Mouse (Mus musculus) small intestine, adult 2 months (tissue): ENCODE results near the gene Cidec.

Source experiments
- CTCF ChIP-seq: fragments of 200-500 bp; IDR thresholded peaks from 2 replicates; pipeline ENCODE4 v1.5.1; 2012; ENCODE audit warnings: low read depth, mild to moderate bottlenecking, control low read depth, inconsistent platforms, low read length, moderate library complexity, mixed read lengths; ENCODE audit not compliant: insufficient replicate concordance, insufficient read length; ENCODE audit errors: extremely low read depth
- POLR2A ChIP-seq: fragments of 200-500 bp; IDR thresholded peaks from 2 replicates; pipeline ENCODE4 v1.6.1; 2012; ENCODE audit warnings: low read depth, mild to moderate bottlenecking, control low read depth, inconsistent platforms, low read length, moderate library complexity

DNA sequence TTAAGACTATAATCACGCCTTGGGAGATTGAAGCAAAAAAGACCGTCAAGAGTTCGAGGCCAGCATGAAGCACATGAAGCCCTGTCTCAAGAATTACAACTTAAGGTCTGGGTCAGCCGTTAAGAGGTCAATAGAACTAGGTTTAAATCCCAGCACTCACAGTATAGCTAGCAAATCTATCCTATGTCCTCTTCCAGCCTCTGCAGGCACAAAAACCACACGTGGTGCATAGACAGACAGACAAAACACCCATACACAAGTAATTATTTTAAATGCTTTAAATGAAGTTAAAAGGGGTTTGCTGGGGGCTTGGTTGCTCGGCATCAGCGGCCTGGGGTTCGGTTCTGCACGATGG is 6.5 kb upstream of the Cidec start:
- no peak for TF ChIP-seq POLR2A
- no peak for TF ChIP-seq CTCF
